Mouse (Mus musculus) layer of hippocampus, postnatal 14 days (tissue): ENCODE measurements around the gene Dhtkd1. TPM values are rescaled to one million over a fixed set of nuclear protein-coding genes. Genes with fewer than 3 reads are reported as not detected.

Experiments used
- DNase-seq, 2 experiments: peaks; one replicate each; pipeline ENCODE4 v3.0.0; 2021 to 2022; ENCODE audit warnings: low spot score in 2 of 2, mixed read lengths in 1 of 2
- total RNA-seq, 2 experiments: library from RNA; stranded (reverse); gene quantifications; 2 replicates each; pipeline ENCODE4 v1.2.3; 2021

The Dhtkd1 gene
- total RNA-seq, 2 experiments from 2014 or later = 8.4 to 9.3 TPM

- DNase-seq = no peak
Observed at GRCm38 (mm10) chr2:5934936-5935335, 7.7 kb downstream of the Dhtkd1 start.

- DNase-seq = no peak
Observed at GRCm38 (mm10) chr2:5931938-5932337, 10.7 kb downstream of the Dhtkd1 start.

GRCm38 (mm10) chr2:5930291-5931054 is 12.1 kb downstream of the Dhtkd1 start:
- no peak for DNase-seq

GRCm38 (mm10) chr2:5929793-5930192 is 12.8 kb downstream of the Dhtkd1 start:
- DNase-seq = no peak

- no peak for DNase-seq
Observed at GRCm38 (mm10) chr2:5927481-5927880, 15.1 kb downstream of the Dhtkd1 start.

- DNase-seq = no peak
Observed at GRCm38 (mm10) chr2:5923786-5924185, 18.8 kb downstream of the Dhtkd1 start.

- no peak for DNase-seq
Observed at GRCm38 (mm10) chr2:5922823-5923222, 19.8 kb downstream of the Dhtkd1 start.

GRCm38 (mm10) chr2:5911282-5911965 is 31.2 kb downstream of the Dhtkd1 start:
- DNase-seq = peak in 1 of 2 experiments; percentile 9

GRCm38 (mm10) chr2:5906625-5907024 is 36.0 kb downstream of the Dhtkd1 start:
- DNase-seq = no peak

GRCm38 (mm10) chr2:5906092-5906491 is 36.5 kb downstream of the Dhtkd1 start:
- DNase-seq = peak; percentile 16 to 76

- peak in 1 of 2 experiments; percentile 26 for DNase-seq
Observed at GRCm38 (mm10) chr2:5900145-5900544, 42.4 kb downstream of the Dhtkd1 start.

- DNase-seq = peak; percentile 99
Observed at GRCm38 (mm10) chr2:5894843-5895570, 47.6 kb downstream of the Dhtkd1 start, which contains the start of gene Sec61a2. Gene Sec61a2 (minus strand): TSS chr2:5895432.

GRCm38 (mm10) chr2:5894296-5894695 is 48.3 kb downstream of the Dhtkd1 start:
- DNase-seq = no peak

GRCm38 (mm10) chr2:5889412-5889811 is 53.2 kb downstream of the Dhtkd1 start:
- no peak for DNase-seq

GRCm38 (mm10) chr2:5888865-5889264 is 53.7 kb downstream of the Dhtkd1 start:
- no peak for DNase-seq

- DNase-seq = no peak
Observed at GRCm38 (mm10) chr2:5877446-5877845, 65.1 kb downstream of the Dhtkd1 start.

- no peak for DNase-seq
Observed at GRCm38 (mm10) chr2:5869746-5870145, 72.8 kb downstream of the Dhtkd1 start.

- DNase-seq = no peak
Observed at GRCm38 (mm10) chr2:5867681-5868080, 74.9 kb downstream of the Dhtkd1 start.

GRCm38 (mm10) chr2:5862834-5863233 is 79.8 kb downstream of the Dhtkd1 start, which contains the start of gene Gm13199:
Gene Gm13199 (minus strand): TSS chr2:5862934.
- DNase-seq = no peak

GRCm38 (mm10) chr2:5851866-5852265 is 90.7 kb downstream of the Dhtkd1 start:
- peak in 1 of 2 experiments; percentile 30 for DNase-seq

GRCm38 (mm10) chr2:5851116-5851515 is 91.5 kb downstream of the Dhtkd1 start:
- DNase-seq = no peak
